Comparison of ENCODE assay signal across 15 mouse cellular contexts in the genomic region with DNA sequence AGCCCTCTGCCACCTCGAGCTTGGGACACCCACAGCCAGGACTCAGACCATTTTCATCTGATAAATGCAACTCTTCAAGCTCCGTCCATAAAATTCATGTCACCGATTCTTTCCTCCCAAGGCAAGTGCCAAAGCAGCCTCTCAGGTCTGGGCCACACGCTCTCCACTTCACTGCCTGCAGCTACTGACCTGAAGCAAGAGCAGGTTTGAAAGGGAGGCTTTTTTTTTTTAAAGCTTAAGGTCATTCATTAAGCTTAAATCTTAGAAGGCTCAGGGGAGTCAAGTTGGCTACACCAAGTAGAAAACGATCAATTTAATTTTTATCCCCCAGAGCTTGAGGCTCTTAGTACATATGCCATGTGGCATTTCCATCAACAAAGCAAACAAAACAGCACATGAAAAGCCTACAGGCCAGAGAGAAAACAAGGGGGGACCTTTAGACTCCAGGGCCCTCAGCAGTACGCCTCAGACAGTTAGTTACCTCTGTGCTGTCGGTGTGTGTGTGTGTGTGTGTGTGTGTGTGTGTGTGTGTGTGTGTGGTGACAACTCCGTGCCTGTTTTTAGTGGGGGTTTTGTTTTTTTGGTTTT. TPM values are rescaled to one million over a fixed set of nuclear protein-coding genes. Genes with fewer than 3 reads are reported as not detected.
DNase-seq lines count a peak whose midpoint lies in the region; ATAC-seq and TF ChIP-seq lines count a peak whose summit lies in the region.
"Had no signal": no experiment of that assay in that cellular context is flagged by ENCODE, and none has a peak within 500 bp of the region (broad histone marks: within the 10 kb centered on the region; RNA-seq: fewer than 3 reads in every experiment).

No protein-coding gene starts in this region.

- H3K4me1 ChIP-seq in forebrain, embryonic 12.5 days = peaks cover 74% of the 10 kb centered on the region
- H3K4me1 ChIP-seq in forebrain, postnatal 0 days (ENCODE audit: insufficient read depth) = peaks cover 16% of the 10 kb centered on the region; the same call in 1 of the 2 replicates
- peaks cover 67% of the 10 kb centered on the region for H3K4me1 ChIP-seq in lung, embryonic 16.5 days (replicated peaks; ENCODE audit: control insufficient read depth, insufficient read depth, low read length)
- peaks cover 20% of the 10 kb centered on the region; the same call in 1 of the 2 replicates for H3K4me1 ChIP-seq in kidney, adult 2 months (ENCODE audit: control insufficient read depth, insufficient read depth, low read length)

- intact Hi-C loops in gastrocnemius, postnatal 36 days (cut with DNase I) = no loop called here

- no peak for TF ChIP-seq POLR2A in kidney, adult 2 months (IDR thresholded peaks at IDR 0.05; ENCODE audit: low read depth, low read length)

- no peak overlapping the region for H3K4me3 ChIP-seq in forebrain, embryonic 12.5 days (replicated peaks)
- no peak overlapping the region for H3K4me3 ChIP-seq in forebrain, postnatal 0 days (ENCODE audit: low read depth, low read length)
- H3K4me3 ChIP-seq in lung, embryonic 16.5 days (ENCODE audit: low read length) = no peak overlapping the region
- no peak overlapping the region for H3K4me3 ChIP-seq in kidney, adult 2 months (ENCODE audit: insufficient read depth, low read depth, low read length)
- H3K4me3 ChIP-seq: hindbrain, embryonic 12.5 days; midbrain, embryonic 12.5 days; neural tube, embryonic 15.5 days had no signal

- ATAC-seq in forebrain, embryonic 12.5 days (ENCODE audit: low FRiP score) = no peak
- ATAC-seq in forebrain, postnatal 0 days = no peak
- ATAC-seq in lung, embryonic 16.5 days (ENCODE audit: low read depth) = no peak

- no peaks in the 10 kb centered on the region for H3K27me3 ChIP-seq in forebrain, embryonic 12.5 days
- H3K27me3 ChIP-seq in forebrain, postnatal 0 days (ENCODE audit: insufficient read depth, low read length) = no peaks in the 10 kb centered on the region
- no peaks in the 10 kb centered on the region for H3K27me3 ChIP-seq in lung, embryonic 16.5 days (ENCODE audit: control insufficient read depth, insufficient read depth, low read depth, low read length)
- H3K27me3 ChIP-seq in kidney, adult 2 months (replicated peaks; ENCODE audit: control insufficient read depth, insufficient read depth, low read length) = no peaks in the 10 kb centered on the region
- H3K27me3 ChIP-seq: midbrain, embryonic 12.5 days; neural tube, embryonic 15.5 days had no signal

- peak overlapping the region; percentile 26; the same call in 1 of the 2 replicates for H3K27ac ChIP-seq in forebrain, embryonic 12.5 days
- no peak overlapping the region for H3K27ac ChIP-seq in forebrain, postnatal 0 days (ENCODE audit: low read depth, low read length)
- peak overlapping the region; percentile 55 for H3K27ac ChIP-seq in lung, embryonic 16.5 days (ENCODE audit: low read length)
- no peak overlapping the region for H3K27ac ChIP-seq in kidney, adult 2 months (ENCODE audit: insufficient read depth, low read depth, low read length)
- H3K27ac ChIP-seq: hindbrain, embryonic 12.5 days; midbrain, embryonic 12.5 days; neural tube, embryonic 15.5 days had no signal

- DNase-seq in forebrain, postnatal 0 days = no peak
- DNase-seq in lung, postnatal 4 days = no peak
- DNase-seq in kidney, adult 2 months = peak; percentile 67
- peak; percentile 60 for DNase-seq in retina, postnatal 1 day
- DNase-seq in spleen, postnatal 10 days (ENCODE audit: low spot score in 2 of 2) = no peak
- DNase-seq in gastrocnemius, postnatal 36 days = no peak
- DNase-seq: cerebellum, postnatal 10 days; layer of hippocampus, adult 9-11 months; lung, embryonic 14.5 days; right cerebral cortex, postnatal 4 days had no signal

- 42% methylated on average over 8 of the region's 8 CpGs for WGBS in forebrain, embryonic 12.5 days
- WGBS in forebrain, postnatal 0 days = 44% methylated on average over 8 of the region's 8 CpGs
- WGBS in lung, embryonic 16.5 days = 68% methylated on average over 8 of the region's 8 CpGs
- 49% methylated on average over 8 of the region's 8 CpGs for WGBS in kidney, adult 2 months

- no peak overlapping the region for H3K4me2 ChIP-seq in forebrain, embryonic 12.5 days
- H3K4me2 ChIP-seq in forebrain, postnatal 0 days (ENCODE audit: low read depth) = no peak overlapping the region
- H3K4me2 ChIP-seq in lung, embryonic 16.5 days (ENCODE audit: low read depth, low read length) = no peak overlapping the region; the same call in 1 of the 2 replicates
- H3K4me2 ChIP-seq: hindbrain, embryonic 12.5 days; midbrain, embryonic 12.5 days; neural tube, embryonic 15.5 days had no signal

- H3K9me3 ChIP-seq in forebrain, embryonic 12.5 days = no peaks in the 10 kb centered on the region
- H3K9me3 ChIP-seq in forebrain, postnatal 0 days (ENCODE audit: low read length) = no peaks in the 10 kb centered on the region
- H3K9me3 ChIP-seq in lung, embryonic 16.5 days (ENCODE audit: control insufficient read depth, low read length) = no peaks in the 10 kb centered on the region
- H3K9me3 ChIP-seq: hindbrain, embryonic 12.5 days; midbrain, embryonic 12.5 days; neural tube, embryonic 15.5 days had no signal

- no peak for TF ChIP-seq CTCF in forebrain, postnatal 0 days (IDR thresholded peaks at IDR 0.05; ENCODE audit: low read depth)
- no peak for TF ChIP-seq CTCF in kidney, adult 2 months (conservative IDR thresholded peaks at IDR 0.05; ENCODE audit: insufficient read depth, insufficient read length, low read depth, low read length)

- H3K9ac ChIP-seq in forebrain, embryonic 12.5 days = no peak overlapping the region
- H3K9ac ChIP-seq in forebrain, postnatal 0 days = no peak overlapping the region
- H3K9ac ChIP-seq in lung, embryonic 16.5 days (ENCODE audit: low read length) = peak overlapping the region; percentile 14; the same call in 1 of the 2 replicates
- H3K9ac ChIP-seq: hindbrain, embryonic 12.5 days; lung, embryonic 14.5 days; midbrain, embryonic 12.5 days; neural tube, embryonic 15.5 days had no signal

- no peaks in the 10 kb centered on the region for H3K36me3 ChIP-seq in forebrain, embryonic 12.5 days (replicated peaks)
- no peaks in the 10 kb centered on the region for H3K36me3 ChIP-seq in forebrain, postnatal 0 days (ENCODE audit: insufficient read depth)
- no peaks in the 10 kb centered on the region for H3K36me3 ChIP-seq in lung, embryonic 16.5 days (ENCODE audit: control insufficient read depth, insufficient read depth, low read length)
- H3K36me3 ChIP-seq in kidney, adult 2 months (ENCODE audit: control insufficient read depth, insufficient read depth, low read length) = no peaks in the 10 kb centered on the region
- H3K36me3 ChIP-seq: hindbrain, embryonic 12.5 days; midbrain, embryonic 12.5 days; neural tube, embryonic 15.5 days had no signal

RNA-seq across cellular contexts. Expression of gene Ccdc88c, which starts 15.7 kb away (rescaled TPM):
- polyA plus RNA-seq in forebrain, embryonic 12.5 days (2016; fragmentation: Nextera tagmentation; extraction: Ambion mirVana) = 28.8 and 30.4 TPM in 2 replicates
- 31.3 and 31.5 TPM in 2 replicates for total RNA-seq in forebrain, postnatal 0 days (2014; rRNA removed)
- polyA plus RNA-seq in forebrain, postnatal 0 days (2015; fragmentation: Nextera tagmentation; extraction: Ambion mirVana) = 12.4 and 14.6 TPM in 2 replicates
- 18.8 and 20.2 TPM in 2 replicates for polyA plus RNA-seq in lung, embryonic 16.5 days (2015; fragmentation: Nextera tagmentation; extraction: Ambion mirVana)
- 5.4 and 6.6 TPM in 2 replicates for polyA plus RNA-seq in kidney, adult 2 months (2012; rRNA removed)
- total RNA-seq in gastrocnemius, postnatal 36 days (2021) = 10 to 100 TPM; 32.3 to 33.9 TPM

Comparison
In these comparisons a context has a peak if more than half of its experiments do, and no peak if none do; other contexts are left out.
1. H3K27ac ChIP-seq: peak in forebrain, embryonic 12.5 days (single experiment) and lung, embryonic 16.5 days (single experiment); none in forebrain, postnatal 0 days (single experiment) and kidney, adult 2 months (single experiment).
2. DNase-seq: peak in kidney, adult 2 months (single experiment) and retina, postnatal 1 day (single experiment); none in forebrain, postnatal 0 days (single experiment), lung, postnatal 4 days (0 of 2), spleen, postnatal 10 days (0 of 2) and gastrocnemius, postnatal 36 days (0 of 2).